Mouse (Mus musculus): ENCODE measurements around the gene Lrrtm3.

DNA sequence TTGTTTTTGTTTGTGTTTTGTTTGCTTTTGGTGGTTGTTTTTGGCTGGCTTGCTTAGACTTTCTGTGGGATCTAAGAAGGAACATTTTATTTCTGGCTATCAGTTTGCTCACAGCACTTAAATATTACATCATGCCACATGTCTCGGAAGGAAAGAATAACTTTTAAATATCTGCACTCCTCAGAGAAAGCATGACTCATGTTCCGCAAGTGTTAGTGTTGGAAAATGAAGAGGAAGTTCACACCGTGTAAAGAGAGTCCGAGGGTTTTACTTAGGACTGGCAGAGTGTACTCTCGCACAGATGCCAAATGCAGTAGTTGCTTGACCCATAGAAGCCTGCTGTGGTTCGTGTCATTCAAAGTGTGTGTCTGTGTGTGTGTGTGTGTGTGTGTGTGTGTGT, 40.9 kb downstream of the Lrrtm3 start:
- TF ChIP-seq CTCF (IDR thresholded peaks at IDR 0.05), result no peak
- no peak for TF ChIP-seq EP300 (IDR thresholded peaks at IDR 0.05; ENCODE audit: insufficient read depth, low read depth, low read length)

Data from heart, adult 2 months (tissue).